Mouse (Mus musculus) central nervous system, embryonic 14 days (tissue): ENCODE results near the gene Cyp4a14. TPM values are rescaled to one million over a fixed set of nuclear protein-coding genes. Genes with fewer than 3 reads are reported as not detected.

Experiments
- polyA plus RNA-seq: library from polyadenylated mRNA; depleted of rRNA; stranded (reverse); fragments of >200 nt; gene quantifications from 2 replicates; pipeline ENCODE4 v1.2.3, GENCODE M21; 2012; rRNA removed

Cyp4a14 gene
- not detected in 2 replicates for polyA plus RNA-seq

DNA sequence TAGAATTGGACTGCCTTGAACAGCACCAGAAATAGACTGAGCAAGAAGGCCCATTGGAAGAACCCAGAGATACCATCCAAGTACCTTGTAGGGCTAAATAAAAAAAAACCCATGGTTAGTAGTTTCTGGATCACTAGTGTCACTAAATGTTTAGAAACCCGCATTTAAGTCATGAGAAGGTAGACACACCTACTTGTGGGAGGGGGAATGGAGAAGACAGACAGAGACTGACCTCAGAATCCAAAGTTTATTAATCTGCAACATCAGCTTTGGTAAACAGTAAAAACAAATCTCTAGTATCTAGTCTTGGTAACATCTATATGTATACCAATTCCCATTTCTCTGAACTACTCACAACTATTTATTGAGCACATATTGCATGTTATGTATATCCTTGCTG lies at the start of gene Cyp4a14:
TSS of gene Cyp4a14 (minus strand) at position 142 of the 400 bp plus-strand sequence.

DNA sequence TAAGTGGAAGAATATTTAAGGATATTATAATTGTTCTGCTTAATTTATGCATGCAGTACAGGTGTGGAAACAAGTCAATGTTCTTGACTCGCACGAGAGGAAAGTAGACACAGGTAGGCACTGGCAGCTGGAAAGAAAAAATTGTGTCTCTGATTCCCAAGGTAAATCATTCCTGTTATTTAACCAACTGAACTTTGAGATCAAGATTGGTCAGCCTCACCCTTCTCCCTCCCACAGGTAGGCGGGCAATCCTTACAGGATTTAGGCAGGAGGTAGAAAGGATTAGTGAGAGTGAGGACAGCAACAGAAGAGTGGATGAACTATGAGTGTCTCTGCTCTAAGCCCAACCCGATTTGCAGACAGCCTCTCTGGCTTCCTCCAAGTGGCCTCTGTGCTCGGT lies 22.1 kb upstream of the Cyp4a14 start, which contains the start of gene Cyp4a10:
TSS of gene Cyp4a10 (plus strand) at position 265 of the 400 bp plus-strand sequence.

DNA sequence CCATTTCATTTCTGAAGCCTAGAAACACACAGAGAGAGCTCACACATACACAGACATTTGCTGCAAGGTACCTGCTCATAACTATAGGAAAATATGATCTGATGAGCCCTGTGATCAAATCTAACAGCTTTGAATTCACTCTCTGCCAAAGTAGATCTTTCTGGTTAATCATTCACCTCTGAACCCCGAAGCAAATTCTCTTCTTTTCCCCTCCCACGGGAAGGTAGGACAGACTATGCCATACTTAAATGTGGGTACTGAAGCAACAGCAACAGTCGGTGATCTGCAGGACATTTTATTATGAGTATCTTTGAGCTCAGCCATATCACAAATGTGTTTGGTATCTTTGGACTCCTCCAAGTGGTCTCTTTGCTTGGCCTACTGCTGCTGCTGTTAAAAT lies 43.6 kb downstream of the Cyp4a14 start, which contains the start of gene Cyp4a30b:
TSS of gene Cyp4a30b (plus strand) at position 301 of the 400 bp plus-strand sequence.

Other genes with a start within 250 kb of the Cyp4a14 start
- not detected in 2 replicates for gene Cyp4a12a, start 197.1 kb downstream of the Cyp4a14 start, polyA plus RNA-seq
- 0.03 TPM in 1 of 2 replicates, not detected in the other for gene Cyp4a12b, start 84.5 kb downstream of the Cyp4a14 start, polyA plus RNA-seq
- not detected in 2 replicates for gene Cyp4a30b, start 43.5 kb downstream of the Cyp4a14 start, polyA plus RNA-seq
- not detected in 2 replicates for gene Cyp4a10, start 22.1 kb upstream of the Cyp4a14 start, polyA plus RNA-seq
- not detected in 2 replicates for gene Cyp4a31, start 67.5 kb upstream of the Cyp4a14 start, polyA plus RNA-seq
- gene Cyp4a32, start 104.8 kb upstream of the Cyp4a14 start, polyA plus RNA-seq: not detected in 2 replicates
- 0.43 and 1.0 TPM in 2 replicates for gene Cyp4b1, start 151.6 kb upstream of the Cyp4a14 start, polyA plus RNA-seq
- 18.9 and 19.0 TPM in 2 replicates for gene Efcab14, start 241.6 kb upstream of the Cyp4a14 start, polyA plus RNA-seq